Mouse (Mus musculus) heart, embryonic 16.5 days (tissue): Measurements from ENCODE around the gene Unc13a. TPM values are rescaled to one million over a fixed set of nuclear protein-coding genes. Genes with fewer than 3 reads are reported as not detected.
"Not testable (repeated sequence)": the region's sequence is repeated elsewhere in the genome, so short reads cannot be mapped to it uniquely, and the experiment has no call there.

Experiments used
- ATAC-seq: fragments of 200-750 bp; cut with Nextera tagmentation; replicated peaks from 2 replicates; pipeline ENCODE4 v1.8.0; 2017; ENCODE audit warnings: moderate number of reproducible peaks; ENCODE audit not compliant: insufficient read depth, low FRiP score; ENCODE audit errors: extremely low read depth
- H3K27ac ChIP-seq: fragments of 300-500 bp; sonication (generic); 2 replicates; pipeline ENCODE4 v1.5.1; 2014; ENCODE audit warnings: mild to moderate bottlenecking, low read length, control low read depth, moderate library complexity
- H3K27me3 ChIP-seq: fragments of 300-500 bp; sonication (generic); 2 replicates; pipeline ENCODE4 v1.6.1; 2014; ENCODE audit warnings: low read length, mixed read lengths; ENCODE audit not compliant: control insufficient read depth, insufficient read depth
- H3K36me3 ChIP-seq: fragments of 300-500 bp; sonication (generic); 2 replicates; pipeline ENCODE4 v1.6.1; 2014; ENCODE audit not compliant: control insufficient read depth, insufficient read depth
- H3K4me1 ChIP-seq: fragments of 300-500 bp; sonication (generic); 2 replicates; pipeline ENCODE4 v1.6.1; 2014; ENCODE audit warnings: low read length, mixed read lengths; ENCODE audit not compliant: control insufficient read depth, insufficient read depth
- H3K4me2 ChIP-seq: fragments of 300-500 bp; sonication (generic); 2 replicates; pipeline ENCODE4 v1.6.1; 2014; ENCODE audit warnings: low read depth, mild to moderate bottlenecking, control low read depth, low read length
- H3K4me3 ChIP-seq: fragments of 300-500 bp; sonication (generic); 2 replicates; pipeline ENCODE4 v1.5.1; 2014; ENCODE audit warnings: mild to moderate bottlenecking, control low read depth, low read length
- H3K9ac ChIP-seq: fragments of 300-500 bp; sonication (generic); 2 replicates; pipeline ENCODE4 v1.6.1; 2014; ENCODE audit warnings: low read length, control low read depth
- H3K9me3 ChIP-seq: fragments of 300-500 bp; sonication (generic); replicated peaks from 2 replicates; pipeline ENCODE4 v1.6.1; 2016; ENCODE audit warnings: low read length; ENCODE audit not compliant: control insufficient read depth
- WGBS: fragments of 180-500 bp; shearing (Covaris S2); extraction: QIAGEN DNeasy Blood & Tissue Kit; methylation state at CpG from one replicate; pipeline ENCODE4 v1.1.7; 2014; 5-methylcytosine and 5-hydroxymethylcytosine counted together
- polyA plus RNA-seq: library from polyadenylated mRNA; unstranded; fragments of >200 nt; fragmentation: Nextera tagmentation; extraction: Ambion mirVana; gene quantifications from 2 replicates; pipeline ENCODE4 v1.2.1, GENCODE M21; 2015

Gene Unc13a
- polyA plus RNA-seq, 1 experiment from 2014 or later: 0.47 TPM

DNA sequence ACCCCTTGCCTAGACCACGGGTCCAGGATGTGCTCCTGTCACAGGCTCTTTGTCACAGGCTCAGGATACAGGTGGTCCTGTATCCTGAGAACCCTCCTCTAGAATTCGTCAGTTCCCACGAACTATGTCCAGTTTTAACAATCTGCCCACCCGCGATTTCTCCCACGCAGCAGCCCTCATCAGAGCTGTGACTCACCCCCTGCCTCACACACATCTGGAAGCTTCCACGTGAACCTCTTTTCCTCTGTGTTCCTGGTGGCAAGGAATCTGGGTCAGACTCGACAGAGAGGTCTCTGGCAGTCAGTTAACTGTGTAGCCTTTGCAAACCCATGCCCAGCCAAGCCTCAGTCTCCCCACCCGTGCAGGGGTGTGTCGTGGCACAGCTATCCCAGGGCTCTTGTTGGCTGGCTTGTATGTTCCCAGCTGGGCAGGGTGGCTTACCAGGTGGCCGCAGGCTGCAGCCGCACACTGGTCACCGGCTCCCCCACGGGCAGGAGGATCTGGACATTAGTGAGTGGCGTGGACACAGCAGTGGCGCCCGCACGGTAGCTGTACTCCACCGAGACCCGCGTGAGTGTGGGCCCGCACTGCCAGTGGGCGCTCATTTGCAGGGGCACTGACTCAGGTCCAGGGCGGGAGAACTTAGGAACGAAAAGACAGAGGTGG lies 37.7 kb upstream of the Unc13a start:
- H3K9ac ChIP-seq: no peak overlapping the region
- WGBS: 41% methylated on average over 25 of the region's 25 CpGs
- no peaks in the 10 kb centered on the region for H3K9me3 ChIP-seq
- H3K4me3 ChIP-seq: no peak overlapping the region; the same call in 1 of the 2 replicates
- ATAC-seq: no peak
- H3K4me2 ChIP-seq: peak overlapping the region; percentile 41; the same call in 1 of the 2 replicates
- peaks cover 20% of the 10 kb centered on the region for H3K27me3 ChIP-seq
- no peaks in the 10 kb centered on the region for H3K36me3 ChIP-seq
- H3K4me1 ChIP-seq: no peaks in the 10 kb centered on the region
- no peak overlapping the region for H3K27ac ChIP-seq

GRCm38 (mm10) chr8:71707874-71708273 lies 36.3 kb upstream of the Unc13a start:
- Histone ChIP-seq H3K36me3 (no peaks in the 10 kb centered on the region), H3K4me3 (no peak overlapping the region), H3K27ac (no peak overlapping the region), H3K4me2 (no peak overlapping the region), H3K27me3 (peaks cover 26% of the 10 kb centered on the region), H3K4me1 (no peaks in the 10 kb centered on the region), H3K9ac (no peak overlapping the region), H3K9me3 (no peaks in the 10 kb centered on the region)
- whole genome bisulfite sequencing: 31% methylated on average over 8 of the region's 8 CpGs
- ATAC-seq: no peak

GRCm38 (mm10) chr8:71703400-71703799 lies 31.8 kb upstream of the Unc13a start:
- not testable (repeated sequence) for H3K27ac ChIP-seq, H3K4me1 ChIP-seq, H3K4me3 ChIP-seq, H3K36me3 ChIP-seq, H3K9ac ChIP-seq, H3K4me2 ChIP-seq, ATAC-seq, H3K9me3 ChIP-seq
- peaks cover 47% of the 10 kb centered on the region for H3K27me3 ChIP-seq

DNA sequence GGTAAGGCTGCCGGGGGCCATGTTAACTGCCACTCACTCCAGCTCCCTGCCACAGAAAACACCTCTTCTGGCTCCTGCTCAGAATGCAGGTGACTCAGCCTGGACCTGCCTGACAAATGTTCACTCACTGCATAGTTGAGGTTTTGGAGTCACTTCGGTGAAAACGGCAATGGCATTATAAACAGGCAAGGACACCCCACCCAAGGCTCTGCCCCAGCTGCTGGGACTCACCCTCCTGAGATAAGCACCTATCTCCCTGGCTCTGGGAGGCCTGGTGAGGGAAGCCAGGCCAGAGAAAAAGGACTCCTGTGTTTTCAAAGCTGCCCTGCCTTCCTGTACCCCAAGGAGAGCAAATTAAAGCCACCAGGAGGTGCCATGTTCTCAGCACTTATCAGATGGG lies 31.4 kb upstream of the Unc13a start:
- Histone ChIP-seq H3K4me3 (no peak overlapping the region), H3K9me3 (no peaks in the 10 kb centered on the region), H3K4me2 (no peak overlapping the region), H3K9ac (no peak overlapping the region), H3K36me3 (no peaks in the 10 kb centered on the region), H3K4me1 (peaks cover 8% of the 10 kb centered on the region), H3K27me3 (peaks cover 44% of the 10 kb centered on the region), H3K27ac (no peak overlapping the region)
- WGBS: 63% methylated on average over 3 of the region's 3 CpGs
- ATAC-seq: no peak

DNA sequence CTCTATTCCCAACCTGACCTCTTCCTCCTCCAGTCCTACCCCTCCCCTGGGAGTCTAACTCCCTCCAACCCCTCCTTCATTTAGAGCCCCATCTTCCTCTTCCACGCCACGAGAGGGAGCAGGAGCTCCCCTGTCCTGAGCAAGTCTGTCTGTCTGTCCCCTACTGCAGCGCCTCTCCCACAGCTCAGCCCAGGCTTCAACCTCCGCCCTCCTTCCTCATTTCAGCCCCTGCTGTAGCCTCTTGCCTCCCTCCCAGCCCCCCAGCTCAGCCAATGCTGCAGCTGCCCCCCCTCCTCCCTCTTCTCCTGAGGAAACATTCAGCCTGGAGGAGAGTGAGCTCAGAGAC lies 30.5 kb upstream of the Unc13a start:
- H3K4me1 ChIP-seq: peaks cover 8% of the 10 kb centered on the region
- peaks cover 40% of the 10 kb centered on the region for H3K27me3 ChIP-seq
- H3K27ac ChIP-seq: no peak overlapping the region
- peak overlapping the region; percentile 53; the same call in 1 of the 2 replicates for H3K4me3 ChIP-seq
- no peaks in the 10 kb centered on the region for H3K36me3 ChIP-seq
- 29% methylated on average over 4 of the region's 4 CpGs for WGBS
- no peaks in the 10 kb centered on the region for H3K9me3 ChIP-seq
- ATAC-seq: no peak
- no peak overlapping the region for H3K9ac ChIP-seq
- H3K4me2 ChIP-seq: no peak overlapping the region

DNA sequence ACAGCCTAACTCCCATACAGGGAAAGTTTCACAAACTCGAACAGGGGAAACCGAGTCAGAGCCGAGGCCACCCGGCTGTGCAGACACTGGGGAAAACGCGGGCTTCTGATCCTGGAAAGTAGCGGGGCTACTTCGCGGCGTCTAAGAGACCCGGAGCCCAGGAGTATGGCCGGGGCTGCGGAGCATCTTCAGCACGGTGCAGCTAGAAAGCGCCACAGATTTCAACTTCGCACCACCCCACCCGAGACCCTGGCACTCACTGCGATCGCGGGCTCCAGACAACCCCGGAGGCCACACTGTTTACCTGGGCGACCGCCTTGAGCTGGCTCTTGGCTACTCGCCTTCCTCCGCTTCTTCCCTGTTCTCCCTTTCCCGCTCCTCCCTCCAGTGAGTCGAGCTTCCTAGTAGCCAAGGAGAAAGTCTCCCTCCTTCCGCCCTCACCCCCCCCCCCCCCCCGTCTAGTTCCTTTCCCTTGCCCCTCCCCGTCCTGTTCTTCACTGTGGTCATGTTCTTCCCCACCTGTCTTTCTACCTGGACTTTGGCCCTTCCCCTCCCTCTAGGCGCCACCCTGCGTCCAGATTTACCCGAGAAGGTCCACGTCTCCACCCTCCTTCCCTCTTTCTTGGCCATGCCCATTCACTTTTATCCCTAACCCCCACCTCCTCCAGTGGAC lies 30.0 kb upstream of the Unc13a start, which contains the start of gene B3gnt3:
Gene B3gnt3 (minus strand): TSS at position 376 of the 673 bp plus-strand sequence.
- Histone ChIP-seq H3K4me2 (peak within 1 kb of the TSS; percentile 70), H3K9me3 (no peaks in the 10 kb centered on the region), H3K27me3 (peaks cover 38% of the 10 kb centered on the region), H3K27ac (no peak within 1 kb of the TSS; the same call in 1 of the 2 replicates), H3K4me3 (peak within 1 kb of the TSS; percentile 53), H3K36me3 (no peaks in the 10 kb centered on the region), H3K4me1 (peaks cover 8% of the 10 kb centered on the region), H3K9ac (peak within 1 kb of the TSS; percentile 63)
- peak; percentile 14; the same call in 1 of the 2 replicates for ATAC-seq
- WGBS: 12% methylated on average over 33 of the region's 34 CpGs

- 6% methylated on average over 29 of the region's 29 CpGs for WGBS
Observed at GRCm38 (mm10) chr8:71700493-71701269, 29.1 kb upstream of the Unc13a start.

DNA sequence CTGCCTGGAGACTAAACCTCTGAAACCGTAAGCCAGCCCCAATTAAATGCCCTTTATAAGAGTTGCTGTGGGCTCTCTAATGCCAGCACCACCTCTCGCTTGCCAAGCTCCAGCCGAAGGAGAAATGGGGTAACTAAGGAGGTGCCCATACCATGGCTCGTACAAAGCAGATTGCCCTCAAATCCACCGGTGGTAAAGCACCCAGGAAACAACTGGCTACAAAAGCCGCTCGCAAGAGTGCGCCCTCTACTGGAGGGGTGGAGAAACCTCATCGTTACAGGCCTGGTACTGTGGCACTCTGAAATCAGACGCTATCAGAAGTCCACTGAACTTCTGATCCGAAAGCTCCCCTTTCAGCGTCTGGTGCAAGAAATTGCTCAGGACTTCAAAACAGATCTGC lies 23.9 kb upstream of the Unc13a start:
- H3K9ac ChIP-seq, H3K27ac ChIP-seq, H3K4me2 ChIP-seq, ATAC-seq, H3K36me3 ChIP-seq, H3K9me3 ChIP-seq, H3K4me1 ChIP-seq, H3K4me3 ChIP-seq: not testable (repeated sequence)
- H3K27me3 ChIP-seq: peaks cover 63% of the 10 kb centered on the region
- WGBS: 62% methylated on average over 12 of the region's 12 CpGs

More at GRCm38 (mm10) chr8:71700493-71701269, 29.1 kb upstream of the Unc13a start:
- Histone ChIP-seq H3K36me3 (no peaks in the 10 kb centered on the region), H3K9ac (peak overlapping the region; percentile 63), H3K27me3 (peaks cover 38% of the 10 kb centered on the region), H3K9me3 (no peaks in the 10 kb centered on the region), H3K4me2 (peak overlapping the region; percentile 70), H3K4me3 (peak overlapping the region; percentile 53), H3K27ac (no peak overlapping the region; the same call in 1 of the 2 replicates), H3K4me1 (peaks cover 8% of the 10 kb centered on the region)
- peak; percentile 26; the same call in 1 of the 2 replicates for ATAC-seq
